8 mouse cellular contexts compared by ENCODE assay signal in the genomic region with DNA sequence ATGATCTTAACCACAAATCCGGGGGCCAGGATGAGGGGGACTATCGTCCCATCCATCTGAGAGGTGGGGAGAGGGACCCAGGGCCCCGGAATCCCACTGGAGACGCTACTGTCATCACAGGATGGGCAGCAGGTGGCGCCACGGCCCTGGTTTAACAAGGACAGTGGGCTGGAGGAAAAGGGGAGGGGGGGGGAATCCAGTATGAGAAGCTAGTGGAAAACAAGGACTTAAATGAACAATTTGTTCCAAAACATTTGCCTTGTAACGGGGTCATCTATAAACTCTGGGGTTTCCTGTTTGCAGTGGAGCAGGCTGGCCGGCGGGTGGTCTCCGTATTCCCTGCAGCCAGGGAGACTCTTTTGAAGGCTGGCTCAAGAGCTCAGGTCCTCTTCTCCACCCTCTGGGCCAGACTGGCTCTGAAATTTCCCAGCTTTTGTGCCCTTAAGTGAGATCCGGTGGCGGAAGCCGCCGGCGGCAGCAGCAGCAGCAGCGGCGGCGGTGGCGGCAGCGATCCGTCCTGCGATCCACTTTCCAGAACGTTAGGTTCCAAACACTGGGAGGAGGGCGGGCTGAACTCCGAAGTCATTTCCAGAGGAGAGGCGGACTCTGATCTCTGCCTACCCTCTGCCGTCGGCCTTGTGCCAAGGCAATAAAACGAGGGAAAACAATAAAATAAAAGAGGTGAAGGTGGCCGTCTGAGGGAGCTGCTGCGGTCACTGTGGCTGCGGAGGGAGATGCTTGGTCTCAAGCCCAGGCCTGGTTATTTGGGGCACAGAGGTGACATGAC.
DNase-seq lines count a peak whose midpoint lies in the region; ATAC-seq lines count a peak whose summit lies in the region.

No protein-coding gene starts in this region.

- H3K27ac ChIP-seq in hindbrain, embryonic 13.5 days: peak overlapping the region; percentile 67

- ATAC-seq in hindbrain, embryonic 13.5 days (ENCODE audit: low FRiP score): peak; percentile 74

- peak overlapping the region; percentile 68 for H3K9ac ChIP-seq in hindbrain, embryonic 13.5 days

- H3K4me2 ChIP-seq in hindbrain, embryonic 13.5 days: peak overlapping the region; percentile 71

- H3K4me1 ChIP-seq in hindbrain, embryonic 13.5 days (replicated peaks): peaks cover 40% of the 10 kb centered on the region

- WGBS in hindbrain, embryonic 13.5 days: under 1% methylated on average over 32 of the region's 32 CpGs

- H3K36me3 ChIP-seq in hindbrain, embryonic 13.5 days: no peaks in the 10 kb centered on the region

- H3K4me3 ChIP-seq in hindbrain, embryonic 13.5 days: peak overlapping the region; percentile 36

- DNase-seq in ES-CJ7 (ENCODE audit: low read depth, low spot score): peak; percentile 75
- DNase-seq in cerebellum, adult 9-10 months: peak; percentile 73
- peak; percentile 77 to 79 for DNase-seq in frontal cortex, postnatal 25 days (ENCODE audit: low spot score in 2 of 2)
- peak; percentile 90 to 91 for DNase-seq in layer of hippocampus, postnatal 14 days (ENCODE audit: low spot score in 2 of 2)
- peak; percentile 91 for DNase-seq in lung, postnatal 10 days
- DNase-seq in ovary, postnatal 36 days (ENCODE audit: low spot score): peak; percentile 79
- DNase-seq in urinary bladder, adult 18-20 months (ENCODE audit: low spot score in 2 of 2): peak; percentile 60 to 64

- H3K9me3 ChIP-seq in hindbrain, embryonic 13.5 days: no peaks in the 10 kb centered on the region

- H3K27me3 ChIP-seq in hindbrain, embryonic 13.5 days: peaks cover 10% of the 10 kb centered on the region; the same call in 1 of the 2 replicates

Comparison
In these comparisons a context has a peak if more than half of its experiments do, and no peak if none do; other contexts are left out.
1. Peak in every context shown above with its lines: DNase-seq, ATAC-seq, H3K4me3 ChIP-seq and H3K27ac ChIP-seq.